Mouse (Mus musculus) cortical plate, adult 2 months (tissue): ENCODE measurements around the gene Gm28635.

Experiments
- CTCF ChIP-seq: fragments of 200-500 bp; IDR thresholded peaks from 2 replicates; pipeline ENCODE4 v1.5.1; 2011; ENCODE audit warnings: mild to moderate bottlenecking, control low read depth, low read length; ENCODE audit not compliant: insufficient read depth; ENCODE audit errors: extremely low read depth
- POLR2A ChIP-seq: fragments of 200-500 bp; IDR thresholded peaks from 2 replicates; pipeline ENCODE4 v1.6.1; 2011; ENCODE audit warnings: mild to moderate bottlenecking, low read length, control low read depth; ENCODE audit not compliant: insufficient read depth; ENCODE audit errors: extremely low read depth

DNA sequence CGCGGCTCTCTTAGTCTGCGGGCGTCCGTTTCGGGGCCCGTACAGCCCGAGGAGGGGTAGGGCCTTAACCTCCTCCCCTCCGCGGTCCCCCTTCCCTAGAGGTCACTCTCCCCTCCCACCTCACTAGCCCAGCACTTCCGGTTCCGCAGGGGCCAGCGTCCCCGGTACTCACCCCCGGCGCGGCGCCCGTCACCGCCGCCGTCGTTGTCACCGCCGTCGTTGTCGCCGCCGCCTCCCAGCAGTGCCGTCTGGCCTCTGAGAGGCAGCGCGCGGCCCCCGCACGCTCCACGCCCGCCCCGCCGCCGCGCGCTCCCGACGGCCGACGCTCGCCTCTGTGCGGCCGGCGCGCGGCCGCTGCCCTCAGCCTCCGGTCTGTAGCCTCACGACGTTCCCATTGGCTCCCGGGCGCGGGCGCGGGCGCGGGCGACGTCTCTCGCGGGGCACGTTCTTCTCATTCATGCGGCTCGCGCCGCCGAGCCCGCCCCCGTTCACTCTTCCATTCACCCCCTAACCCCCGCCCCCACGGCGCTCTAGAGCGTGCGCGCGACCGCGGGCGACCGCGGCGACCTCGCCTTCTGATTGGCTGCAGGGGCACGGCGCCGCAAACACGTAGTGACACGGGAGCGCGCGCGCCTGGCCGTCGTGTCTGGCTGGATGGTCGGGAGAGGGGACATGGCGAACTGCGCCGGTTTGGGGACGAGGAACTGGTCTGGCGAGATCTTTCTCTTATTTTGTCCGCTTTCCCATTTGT, 37.1 kb upstream of the Gm28635 start, which contains the start of gene Zdhhc5:
- TF ChIP-seq POLR2A = peak; percentile 85
- no peak for TF ChIP-seq CTCF
